ENCODE assay signal across 8 mouse cellular contexts in the genomic region with DNA sequence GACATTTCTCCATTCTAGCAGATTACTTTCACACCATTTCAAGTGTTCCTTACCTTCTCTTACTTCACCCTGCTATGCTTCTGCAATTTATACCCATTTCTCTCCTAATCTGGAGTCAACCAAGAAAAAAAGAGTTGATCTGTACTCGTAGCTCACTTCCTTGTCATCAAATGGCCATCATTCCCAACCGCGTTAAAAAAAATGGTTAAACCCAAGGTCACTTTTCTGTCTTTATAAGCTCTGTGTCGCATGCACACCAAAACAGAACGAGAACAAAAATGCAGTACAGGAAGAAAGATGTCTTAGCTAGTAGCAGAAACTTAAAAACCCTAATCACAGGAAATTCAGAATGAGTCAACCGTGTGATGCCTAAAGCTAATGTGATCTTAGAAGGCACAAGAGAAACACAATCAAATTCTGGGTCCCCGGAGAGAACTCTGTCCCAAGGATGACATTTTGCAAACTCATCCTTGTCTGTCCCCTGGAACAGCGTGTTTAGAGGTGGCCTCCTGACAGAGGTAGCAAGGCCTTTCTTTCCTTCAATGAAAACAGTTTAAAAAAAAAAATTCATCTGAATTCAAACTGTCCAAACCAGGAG. TPM values are rescaled to one million over a fixed set of nuclear protein-coding genes. Genes with fewer than 3 reads are reported as not detected.
A peak's percentile ranks its signal among the peaks of the same experiment; 100 is the strongest.
DNase-seq lines count a peak whose midpoint lies in the region; ATAC-seq and TF ChIP-seq lines count a peak whose summit lies in the region.

No protein-coding gene starts in this region.

- DNase-seq in kidney, postnatal 0 days (ENCODE audit: low spot score), result peak; percentile 18
- DNase-seq in kidney, postnatal 10 days, result no peak
- no peak for DNase-seq in left cerebral cortex, postnatal 10 days (ENCODE audit: extremely low spot score in 1 of 2, low spot score in 2 of 2)
- DNase-seq in cerebellum, adult 8-10 months, result no peak
- no peak for DNase-seq in gastrocnemius, adult 8-10 months (ENCODE audit: low spot score in 2 of 2)

- peak overlapping the region; percentile 95 for H3K4me3 ChIP-seq in kidney, postnatal 0 days (replicated peaks; ENCODE audit: low read depth, low read length)
- peak overlapping the region; percentile 99 for H3K4me3 ChIP-seq in bone marrow macrophage, adult 2 months (ENCODE audit: insufficient read depth, low read length)
- H3K4me3 ChIP-seq in hindbrain, embryonic 12.5 days, result peak overlapping the region; percentile 88
- H3K4me3 ChIP-seq in midbrain, embryonic 12.5 days, result peak overlapping the region; percentile 91

- ATAC-seq in kidney, postnatal 0 days (replicated peaks; ENCODE audit: low FRiP score, low read depth), result no peak
- no peak for ATAC-seq in hindbrain, embryonic 12.5 days (ENCODE audit: low FRiP score)
- no peak for ATAC-seq in midbrain, embryonic 12.5 days (ENCODE audit: low FRiP score, low read depth)

- TF ChIP-seq POLR2A in bone marrow macrophage, adult 2 months (IDR thresholded peaks at IDR 0.05; ENCODE audit: borderline replicate concordance, low read depth, low read length), result no peak

- peak overlapping the region; percentile 99 for H3K27ac ChIP-seq in kidney, postnatal 0 days
- H3K27ac ChIP-seq in bone marrow macrophage, adult 2 months (ENCODE audit: insufficient read depth, low read depth, low read length), result peak overlapping the region; percentile 90
- H3K27ac ChIP-seq in hindbrain, embryonic 12.5 days, result peak overlapping the region; percentile 98
- peak overlapping the region; percentile 98; the same call in 1 of the 2 replicates for H3K27ac ChIP-seq in midbrain, embryonic 12.5 days (replicated peaks)

- H3K36me3 ChIP-seq in kidney, postnatal 0 days (ENCODE audit: insufficient read depth, low read length), result no peaks in the 10 kb centered on the region
- no peaks in the 10 kb centered on the region for H3K36me3 ChIP-seq in hindbrain, embryonic 12.5 days
- no peaks in the 10 kb centered on the region for H3K36me3 ChIP-seq in midbrain, embryonic 12.5 days

- H3K4me2 ChIP-seq in kidney, postnatal 0 days (ENCODE audit: low read length), result peak overlapping the region; percentile 94
- H3K4me2 ChIP-seq in hindbrain, embryonic 12.5 days (replicated peaks), result peak overlapping the region; percentile 67
- H3K4me2 ChIP-seq in midbrain, embryonic 12.5 days (replicated peaks), result peak overlapping the region; percentile 80

- no peaks in the 10 kb centered on the region for H3K9me3 ChIP-seq in kidney, postnatal 0 days (replicated peaks; ENCODE audit: low read length)
- H3K9me3 ChIP-seq in hindbrain, embryonic 12.5 days (replicated peaks), result no peaks in the 10 kb centered on the region
- no peaks in the 10 kb centered on the region for H3K9me3 ChIP-seq in midbrain, embryonic 12.5 days

- H3K9ac ChIP-seq in kidney, postnatal 0 days (ENCODE audit: low read depth, low read length), result peak overlapping the region; percentile 96
- H3K9ac ChIP-seq in hindbrain, embryonic 12.5 days, result peak overlapping the region; percentile 94
- peak overlapping the region; percentile 91 for H3K9ac ChIP-seq in midbrain, embryonic 12.5 days (replicated peaks)

- peaks cover 15% of the 10 kb centered on the region for H3K4me1 ChIP-seq in kidney, postnatal 0 days (replicated peaks; ENCODE audit: insufficient read depth, low read length)
- peaks cover 47% of the 10 kb centered on the region for H3K4me1 ChIP-seq in bone marrow macrophage, adult 2 months (ENCODE audit: control insufficient read depth, insufficient read depth, low read length)
- peaks cover 21% of the 10 kb centered on the region for H3K4me1 ChIP-seq in hindbrain, embryonic 12.5 days
- H3K4me1 ChIP-seq in midbrain, embryonic 12.5 days, result peaks cover 19% of the 10 kb centered on the region

- intact Hi-C loops in left cerebral cortex, postnatal 10 days (cut with DNase I), result loop anchor here (10.0 kb wide), 1 partner anchor 79 kb away; the partner anchor contains the start of gene Creg2

- H3K27me3 ChIP-seq in kidney, postnatal 0 days (ENCODE audit: insufficient read depth, low read length), result no peaks in the 10 kb centered on the region
- no peaks in the 10 kb centered on the region for H3K27me3 ChIP-seq in hindbrain, embryonic 12.5 days
- H3K27me3 ChIP-seq in midbrain, embryonic 12.5 days, result no peaks in the 10 kb centered on the region

- 8% methylated on average over 8 of the region's 8 CpGs for WGBS in kidney, postnatal 0 days
- 20% methylated on average over 8 of the region's 8 CpGs for WGBS in hindbrain, embryonic 12.5 days
- WGBS in midbrain, embryonic 12.5 days, result 20% methylated on average over 8 of the region's 8 CpGs

- TF ChIP-seq CTCF in kidney, postnatal 0 days (IDR thresholded peaks at IDR 0.05; ENCODE audit: low read depth), result no peak
- TF ChIP-seq CTCF in bone marrow macrophage, adult 2 months (IDR thresholded peaks at IDR 0.05; ENCODE audit: low read depth, low read length), result no peak

RNA-seq across cellular contexts. Expression of gene Rnf149, which starts 1.3 kb away (rescaled TPM):
- 26.4 and 27.7 TPM in 2 replicates for polyA plus RNA-seq in kidney, postnatal 0 days (2015; fragmentation: Nextera tagmentation; extraction: Ambion mirVana)
- polyA plus RNA-seq in bone marrow macrophage, adult 2 months (2012; ENCODE audit: insufficient read depth, insufficient read length, missing spikeins), result 113 and 116 TPM in 2 replicates
- 37.7 and 39.0 TPM in 2 replicates for polyA plus RNA-seq in hindbrain, embryonic 12.5 days (2016; fragmentation: Nextera tagmentation; extraction: Ambion mirVana)
- 28.2 and 30.7 TPM in 2 replicates for polyA plus RNA-seq in midbrain, embryonic 12.5 days (2016; fragmentation: Nextera tagmentation; extraction: Ambion mirVana)
- 10 to 100 TPM; 21.4 to 25.9 TPM for total RNA-seq in left cerebral cortex, postnatal 10 days (2021)
- total RNA-seq in gastrocnemius, adult 8-10 months (2022), result 1 to 10 TPM; 6.6 to 9.6 (median 8.3) TPM

RNA-seq across cellular contexts. Expression of gene Cnot11, which starts 41.1 kb away (rescaled TPM):
- polyA plus RNA-seq in kidney, postnatal 0 days (2015; fragmentation: Nextera tagmentation; extraction: Ambion mirVana), result 16.8 and 18.6 TPM in 2 replicates
- 22.0 and 30.4 TPM in 2 replicates for polyA plus RNA-seq in bone marrow macrophage, adult 2 months (2012; ENCODE audit: insufficient read depth, insufficient read length, missing spikeins)
- polyA plus RNA-seq in hindbrain, embryonic 12.5 days (2016; fragmentation: Nextera tagmentation; extraction: Ambion mirVana), result 28.7 and 29.1 TPM in 2 replicates
- polyA plus RNA-seq in midbrain, embryonic 12.5 days (2016; fragmentation: Nextera tagmentation; extraction: Ambion mirVana), result 24.7 and 28.0 TPM in 2 replicates
- total RNA-seq in left cerebral cortex, postnatal 10 days (2021), result 10 to 100 TPM; 24.4 to 26.4 TPM
- total RNA-seq in gastrocnemius, adult 8-10 months (2022), result 10 to 100 TPM; 17.8 to 19.7 (median 18.9) TPM
